Mouse (Mus musculus) liver, adult 2 months (tissue): ENCODE results near the gene Il18bp.

Experiments
- CTCF ChIP-seq: fragments of 200-500 bp; IDR thresholded peaks from 2 replicates; pipeline ENCODE4 v1.5.1; 2011; ENCODE audit warnings: low read depth, low read length, control low read depth
- POLR2A ChIP-seq: fragments of 200-500 bp; IDR thresholded peaks from 2 replicates; pipeline ENCODE4 v1.6.1; 2011; ENCODE audit warnings: low read length, control low read depth; ENCODE audit not compliant: insufficient read depth; ENCODE audit errors: extremely low read depth

DNA sequence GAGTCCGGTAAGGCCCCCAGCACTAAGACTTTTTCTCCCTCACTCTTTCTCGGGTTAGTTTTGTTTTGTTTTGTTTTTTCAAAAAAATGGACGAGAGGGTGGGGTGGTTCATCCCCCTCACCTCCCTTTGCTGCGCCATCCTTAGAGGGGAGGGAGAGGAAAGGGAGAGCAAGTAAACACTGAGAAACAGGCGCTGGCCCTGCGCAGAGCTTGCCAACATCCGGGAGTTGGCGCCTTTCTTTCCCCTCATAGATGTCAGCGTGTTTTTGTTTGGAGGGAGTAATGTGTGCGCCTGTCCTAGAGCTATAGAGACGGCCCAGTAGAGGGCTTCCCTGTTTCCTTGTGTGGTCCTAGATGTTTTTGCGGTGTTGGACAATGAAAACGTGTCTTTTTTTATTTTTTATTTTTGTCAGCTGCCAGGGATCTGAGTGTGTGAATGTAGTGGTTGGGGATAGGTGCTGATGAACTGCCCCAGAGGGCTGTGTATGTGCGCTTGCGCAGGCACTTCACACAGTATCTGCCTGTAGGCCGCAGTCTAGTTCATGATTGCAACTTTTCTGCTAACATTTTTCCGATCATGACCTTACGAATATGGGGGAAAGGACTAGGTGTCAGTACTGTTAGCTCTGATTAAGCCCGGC is 47.5 kb downstream of the Il18bp start:
- no peak for TF ChIP-seq CTCF
- no peak for TF ChIP-seq POLR2A
